Mouse (Mus musculus) thymus, adult 2 months (tissue): ENCODE data around the gene Prr5.

Experiments used
- CTCF ChIP-seq: fragments of 200-500 bp; IDR thresholded peaks from 2 replicates; pipeline ENCODE4 v1.5.1; 2012; ENCODE audit warnings: mild to moderate bottlenecking, control low read depth, low read length, moderate library complexity, borderline replicate concordance; ENCODE audit not compliant: control insufficient read depth, poor library complexity, insufficient read depth; ENCODE audit errors: extremely low read depth
- POLR2A ChIP-seq: fragments of 200-500 bp; IDR thresholded peaks from 2 replicates; pipeline ENCODE4 v1.6.1; 2012; ENCODE audit warnings: mild to moderate bottlenecking, low read length, control low read depth, moderate library complexity; ENCODE audit not compliant: control insufficient read depth, poor library complexity, insufficient read depth; ENCODE audit errors: extremely low read depth

DNA sequence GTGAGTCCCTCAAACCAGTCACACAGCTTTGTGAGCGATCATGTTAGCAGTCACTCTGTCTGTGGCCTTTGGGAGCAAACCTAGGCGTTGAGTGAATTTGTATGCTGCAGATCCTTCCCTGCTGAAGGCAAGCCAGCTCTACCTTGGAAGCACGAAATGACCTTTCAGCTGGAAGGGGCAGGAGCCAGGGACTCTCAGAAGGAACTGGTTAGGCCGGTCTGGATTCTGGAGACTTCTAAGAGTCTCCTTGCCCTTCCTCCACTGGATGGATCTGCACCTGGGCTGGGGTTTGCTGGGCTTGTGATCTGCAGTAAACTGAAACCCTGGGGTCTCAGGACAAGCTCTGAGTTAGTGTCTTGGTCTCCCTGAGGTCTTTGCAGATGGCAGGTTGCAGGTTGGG is 54.8 kb downstream of the Prr5 start:
- no peak for TF ChIP-seq CTCF
- no peak for TF ChIP-seq POLR2A
